18 mouse cellular contexts compared by ENCODE assay signal in genomic region chr11:53758033-53758432, GRCm38 (mm10). TPM values are rescaled to one million over a fixed set of nuclear protein-coding genes. Genes with fewer than 3 reads are reported as not detected.
DNase-seq lines count a peak whose midpoint lies in the region; TF ChIP-seq lines count a peak whose summit lies in the region.
"Not testable (repeated sequence)": the region's sequence is repeated elsewhere in the genome, so short reads cannot be mapped to it uniquely, and the experiment has no call there.
"Had no signal": no experiment of that assay in that cellular context is flagged by ENCODE, and none has a peak within 500 bp of the region (broad histone marks: within the 10 kb centered on the region; RNA-seq: fewer than 3 reads in every experiment).

No protein-coding gene starts in this region.

- peak; percentile 39 for DNase-seq in gastrocnemius, adult 18-20 months (ENCODE audit: low spot score)
- DNase-seq in induced T-regulatory cell, adult 2 months (ENCODE audit: low read depth): peak; percentile 72
- DNase-seq in left cerebral cortex, adult 2 months (ENCODE audit: extremely low spot score in 1 of 2, low spot score in 2 of 2): not testable (repeated sequence)
- peak; percentile 50 for DNase-seq in lung, postnatal 14 days
- DNase-seq in retina, embryonic 14.5 days (ENCODE audit: low spot score): peak; percentile 24

- TF ChIP-seq CTCF in E14TG2a.4 (conservative IDR thresholded peaks at IDR 0.05; ENCODE audit: low read length): peak; percentile 27; the same call in 1 of the 2 replicates
- TF ChIP-seq CTCF in bone marrow, adult 2 months (IDR thresholded peaks at IDR 0.05; ENCODE audit: control insufficient read depth, insufficient read depth, low read length): peak; percentile 62
- peak; percentile 51 for TF ChIP-seq CTCF in left cerebral cortex, adult 2 months (IDR thresholded peaks at IDR 0.05)

- WGBS in bone marrow, adult 2 months: 64% methylated on average over 9 of the region's 9 CpGs

- H3K36me3 ChIP-seq in E14TG2a.4 (ENCODE audit: insufficient read depth, low read length): not testable (repeated sequence)

- not testable (repeated sequence) for TF ChIP-seq POLR2A in bone marrow, adult 2 months (IDR thresholded peaks at IDR 0.05; ENCODE audit: borderline replicate concordance, control insufficient read depth, low read depth, low read length)

- intact Hi-C loops in left cerebral cortex, adult 2 months (cut with DNase I): loop anchor here (2.0 kb wide), 1 partner anchor 93 kb away; no protein-coding TSS in a partner anchor

- not testable (repeated sequence) for H3K9me3 ChIP-seq in E14TG2a.4 (ENCODE audit: low read length)

- H3K27ac ChIP-seq in bone marrow, adult 2 months (ENCODE audit: control insufficient read depth, insufficient read depth, low read depth, low read length, poor library complexity); left cerebral cortex, adult 2 months: not testable (repeated sequence)

- H3K27me3 ChIP-seq in E14TG2a.4 (ENCODE audit: insufficient read depth, low read length): not testable (repeated sequence)

- peak overlapping the region; percentile 60; the same call in 1 of the 2 replicates for H3K4me3 ChIP-seq in E14TG2a.4 (replicated peaks; ENCODE audit: low read length)
- not testable (repeated sequence) for H3K4me3 ChIP-seq in bone marrow, adult 2 months (replicated peaks; ENCODE audit: control insufficient read depth, low read depth, low read length); left cerebral cortex, adult 2 months

- H3K4me1 ChIP-seq in E14TG2a.4 (replicated peaks; ENCODE audit: low read depth, low read length): peaks cover 78% of the 10 kb centered on the region
- not testable (repeated sequence) for H3K4me1 ChIP-seq in bone marrow, adult 2 months (ENCODE audit: control insufficient read depth, insufficient read depth, low read length)

RNA-seq across cellular contexts. Expression of gene Irf1, which starts 11.8 kb away (rescaled TPM):
- polyA plus RNA-seq in bone marrow, adult 2 months (2011; ENCODE audit: insufficient read depth, insufficient read length, low replicate concordance, missing spikeins): 23.0 and 35.5 TPM in 2 replicates
- total RNA-seq in gastrocnemius, adult 18-20 months (2021): 1 to 10 TPM; 4.7 to 9.9 TPM
- total RNA-seq in left cerebral cortex, adult 2 months (2021): 1 to 10 TPM; 6.6 to 8.2 TPM

RNA-seq across cellular contexts. Expression of gene Gm17334, which starts 15.0 kb away (rescaled TPM):
- polyA plus RNA-seq in bone marrow, adult 2 months (2011; ENCODE audit: insufficient read depth, insufficient read length, low replicate concordance, missing spikeins): not detected in 2 replicates
- total RNA-seq in gastrocnemius, adult 18-20 months (2021): not detected
- 1 to 10 TPM in 1 of 2 experiments, under 1 TPM in 1; 0.52 to 1.1 TPM for total RNA-seq in left cerebral cortex, adult 2 months (2021)
- polyA plus RNA-seq: brain, embryonic 14.5 days; forebrain, embryonic 12.5 days; hindbrain, embryonic 13.5 days; limb, embryonic 10.5 days; liver, embryonic 13.5 days; midbrain, embryonic 16.5 days; neural tube, embryonic 14.5 days; stomach, embryonic 16.5 days had no signal

RNA-seq across cellular contexts. Expression of gene Il5, which starts 37.4 kb away (rescaled TPM):
- polyA plus RNA-seq in bone marrow, adult 2 months (2011; ENCODE audit: insufficient read depth, insufficient read length, low replicate concordance, missing spikeins): not detected in 2 replicates
- total RNA-seq in gastrocnemius, adult 18-20 months (2021): not detected
- total RNA-seq in left cerebral cortex, adult 2 months (2021): not detected
- total RNA-seq: heart, postnatal 10 days had no signal
- polyA plus RNA-seq: brain, embryonic 14.5 days; embryonic facial prominence, embryonic 14.5 days; forebrain, embryonic 12.5 days; gonadal fat pad, adult 2 months; hindbrain, embryonic 13.5 days; limb, embryonic 10.5 days; liver, embryonic 13.5 days; midbrain, embryonic 16.5 days; neural tube, embryonic 14.5 days; stomach, embryonic 16.5 days had no signal

RNA-seq across cellular contexts. Expression of gene Rad50, which starts 50.9 kb away (rescaled TPM):
- polyA plus RNA-seq in bone marrow, adult 2 months (2011; ENCODE audit: insufficient read depth, insufficient read length, low replicate concordance, missing spikeins): 8.9 and 15.2 TPM in 2 replicates
- total RNA-seq in gastrocnemius, adult 18-20 months (2021): 1 to 10 TPM; 4.3 to 5.4 TPM
- 10 to 100 TPM; 10.9 to 12.0 TPM for total RNA-seq in left cerebral cortex, adult 2 months (2021)
